Mouse (Mus musculus): Measurements from ENCODE around the gene Top1.
"Not testable (repeated sequence)": the region's sequence is repeated elsewhere in the genome, so short reads cannot be mapped to it uniquely, and the experiment has no call there.

The Top1 gene

GRCm38 (mm10) chr2:160630872-160631597, 14.7 kb upstream of the Top1 start:
- DNase-seq (ENCODE audit: low spot score in 2 of 2): no peak

DNA sequence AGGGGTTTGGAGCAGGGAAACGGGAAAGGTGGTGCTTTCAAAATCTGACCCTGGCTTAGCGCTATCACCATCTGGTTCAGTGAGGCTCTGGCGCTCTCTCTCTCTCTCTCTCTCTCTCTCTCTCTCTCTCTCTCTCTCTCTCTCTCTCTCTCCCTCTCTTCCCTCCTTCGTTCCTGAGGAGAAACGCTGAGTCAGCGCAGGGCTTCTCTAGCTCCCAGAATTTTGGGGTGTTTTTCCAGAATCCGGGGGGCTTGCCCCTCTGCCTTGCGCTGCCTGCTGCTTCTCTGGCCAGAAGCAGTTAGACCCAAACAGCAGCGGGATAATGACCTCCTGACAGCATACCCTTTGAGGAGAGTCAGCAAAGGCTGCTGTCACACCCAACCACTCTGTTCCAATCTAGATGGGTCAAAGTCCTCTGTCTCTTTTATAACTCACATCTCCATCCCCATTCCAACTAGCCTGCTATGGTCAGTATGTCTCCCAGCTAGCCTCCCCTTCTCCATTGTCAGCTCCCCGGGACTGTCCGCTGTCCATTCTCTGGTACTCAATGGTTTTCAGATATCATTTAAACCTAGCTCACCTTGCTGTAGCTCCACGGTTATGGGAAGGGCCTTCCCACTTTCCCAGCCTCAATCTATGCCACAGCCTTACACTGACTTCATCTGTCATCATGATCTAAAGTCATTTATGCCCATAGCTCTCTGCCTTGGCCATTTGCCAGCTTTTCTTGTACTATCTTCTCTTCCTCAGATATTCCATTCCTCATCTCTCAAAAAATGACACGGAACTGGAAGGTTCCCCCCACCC, 5.6 kb upstream of the Top1 start:
- DNase-seq (ENCODE audit: low spot score in 2 of 2): peak in 1 of 2 experiments; percentile 46

GRCm38 (mm10) chr2:160641176-160641575, 4.5 kb upstream of the Top1 start:
- no peak for DNase-seq (ENCODE audit: low spot score in 2 of 2)

- DNase-seq (ENCODE audit: low spot score in 2 of 2): peak; percentile 60 to 82
Measured at GRCm38 (mm10) chr2:160646144-160646844, 606 bp downstream of the Top1 start.

DNA sequence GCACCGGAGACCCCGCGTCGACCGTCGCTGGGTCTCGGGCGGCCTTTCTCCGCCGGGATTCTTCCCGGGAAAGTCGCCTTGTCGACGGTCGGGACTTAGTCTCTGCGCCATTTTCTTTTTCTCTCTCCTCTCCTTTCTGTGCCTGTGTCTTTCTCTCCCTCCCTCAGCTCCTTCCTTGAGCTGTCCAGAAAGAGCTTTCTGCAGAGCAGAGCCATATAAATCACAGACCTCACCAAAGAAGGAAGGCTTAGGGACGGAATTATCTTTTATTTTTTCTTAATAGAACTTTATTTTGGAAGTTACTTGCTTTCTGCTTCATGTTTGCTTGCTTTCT, 1.1 kb downstream of the Top1 start:
- no peak for DNase-seq (ENCODE audit: low spot score in 2 of 2)

- peak in 1 of 2 experiments; percentile 39 for DNase-seq (ENCODE audit: low spot score in 2 of 2)
Measured at GRCm38 (mm10) chr2:160648097-160648496, 2.4 kb downstream of the Top1 start.

- no peak for DNase-seq (ENCODE audit: low spot score in 2 of 2)
Measured at GRCm38 (mm10) chr2:160649072-160649471, 3.4 kb downstream of the Top1 start.

DNA sequence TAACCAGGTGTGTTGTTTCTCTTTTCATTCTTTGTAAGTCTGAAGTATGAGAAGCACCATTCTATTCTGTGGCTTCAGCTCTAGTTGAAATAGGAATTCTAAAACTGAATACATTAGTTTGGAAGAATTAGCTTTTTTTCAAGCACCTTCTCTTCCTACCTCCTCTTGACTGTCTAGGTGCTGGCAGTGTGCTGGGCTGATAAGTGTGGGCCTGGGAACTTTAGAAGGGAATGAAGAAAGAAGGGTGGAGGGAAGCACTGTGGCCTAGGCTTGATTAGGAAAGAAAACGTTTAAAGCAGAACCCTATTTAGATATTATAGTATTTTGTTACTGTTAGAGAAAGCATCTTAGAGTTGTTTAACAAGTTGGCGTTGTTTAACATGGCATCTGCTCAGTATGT, 5.5 kb downstream of the Top1 start:
- DNase-seq (ENCODE audit: low spot score in 2 of 2): no peak

GRCm38 (mm10) chr2:160653218-160653617, 7.5 kb downstream of the Top1 start:
- DNase-seq (ENCODE audit: low spot score in 2 of 2): no peak

DNA sequence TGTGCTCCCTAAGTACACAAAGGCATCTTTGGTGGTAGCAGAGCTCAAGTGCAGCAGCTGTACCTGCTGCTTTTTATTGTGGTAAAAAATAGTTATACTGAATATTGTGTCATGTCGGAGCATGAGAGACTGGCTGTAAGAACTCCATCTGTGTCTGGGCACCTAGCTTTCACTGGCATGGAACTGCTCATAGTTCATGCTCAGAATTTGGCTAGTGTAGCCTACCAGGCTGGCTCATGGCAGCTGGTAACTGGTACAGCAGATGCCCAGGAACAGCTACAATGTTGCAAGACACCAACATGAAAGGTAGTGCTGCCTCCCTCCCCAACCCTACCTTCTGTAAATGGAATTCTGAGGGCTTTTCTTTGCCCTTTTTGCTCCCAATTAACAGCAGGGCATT, 9.9 kb downstream of the Top1 start:
- no peak for DNase-seq (ENCODE audit: low spot score in 2 of 2)

DNA sequence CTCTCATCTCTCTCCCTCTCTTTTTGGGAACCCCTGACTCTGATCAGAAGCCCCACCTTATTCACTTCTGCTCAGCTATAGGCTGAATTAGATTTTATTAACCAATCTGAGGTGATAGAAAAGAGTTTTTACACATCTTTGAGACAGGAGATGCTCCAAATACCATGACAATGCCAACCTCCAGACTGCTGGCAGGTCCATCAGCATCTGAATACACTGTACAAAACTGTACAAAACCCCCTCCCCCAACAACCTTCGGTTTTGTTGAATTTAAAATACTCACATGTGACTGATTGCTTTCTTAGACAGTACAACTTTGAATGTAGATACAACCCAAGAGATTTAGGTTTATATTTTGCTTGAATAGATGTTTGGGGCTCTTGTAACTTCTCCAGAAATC, 10.5 kb downstream of the Top1 start:
- DNase-seq (ENCODE audit: low spot score in 2 of 2): no peak

- no peak for DNase-seq (ENCODE audit: low spot score in 2 of 2)
Measured at GRCm38 (mm10) chr2:160657801-160658442, 12.2 kb downstream of the Top1 start.

DNA sequence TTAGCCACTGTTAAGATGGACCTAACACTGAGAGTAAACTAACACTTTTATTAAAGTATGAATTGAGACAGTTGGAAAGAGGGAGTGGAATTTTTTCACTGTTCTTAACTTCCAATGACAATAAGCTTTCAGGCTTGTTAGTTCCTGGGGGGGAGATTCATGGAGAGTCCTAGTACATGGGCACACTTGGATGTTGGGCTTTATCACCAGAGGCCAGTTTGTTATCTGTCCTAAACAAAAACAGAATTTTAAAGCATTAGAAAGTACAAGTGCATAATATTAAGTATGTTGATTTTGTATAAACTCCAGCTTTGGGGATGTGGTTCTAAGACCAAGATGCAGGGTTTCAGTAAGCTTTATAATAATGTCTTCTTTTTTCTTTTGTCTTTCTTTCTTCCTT, 13.1 kb downstream of the Top1 start:
- no peak for DNase-seq (ENCODE audit: low spot score in 2 of 2)

- no peak for DNase-seq (ENCODE audit: low spot score in 2 of 2)
Measured at GRCm38 (mm10) chr2:160664421-160664820, 18.7 kb downstream of the Top1 start.

- DNase-seq (ENCODE audit: low spot score in 2 of 2): not testable (repeated sequence)
Measured at GRCm38 (mm10) chr2:160664986-160665385, 19.3 kb downstream of the Top1 start.

DNA sequence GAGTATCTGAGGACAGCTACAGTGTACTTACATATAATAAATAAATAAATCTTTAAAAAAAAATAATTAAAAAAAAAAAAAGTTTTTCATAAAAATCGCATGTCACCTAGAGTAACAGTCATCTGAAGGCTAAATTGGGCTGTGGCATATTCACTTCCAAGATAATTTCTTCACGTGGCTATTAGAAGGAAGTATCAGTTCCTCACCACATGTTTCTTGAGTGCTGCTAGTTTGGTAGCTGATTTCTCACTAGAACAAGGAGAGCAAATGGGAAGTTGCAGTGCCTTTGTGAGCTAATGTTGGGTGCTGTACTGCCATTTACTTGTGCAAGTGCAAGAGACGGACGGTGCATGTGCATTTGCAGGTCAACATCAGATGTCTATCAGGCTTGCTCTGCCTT, 21.6 kb downstream of the Top1 start:
- no peak for DNase-seq (ENCODE audit: low spot score in 2 of 2)

DNA sequence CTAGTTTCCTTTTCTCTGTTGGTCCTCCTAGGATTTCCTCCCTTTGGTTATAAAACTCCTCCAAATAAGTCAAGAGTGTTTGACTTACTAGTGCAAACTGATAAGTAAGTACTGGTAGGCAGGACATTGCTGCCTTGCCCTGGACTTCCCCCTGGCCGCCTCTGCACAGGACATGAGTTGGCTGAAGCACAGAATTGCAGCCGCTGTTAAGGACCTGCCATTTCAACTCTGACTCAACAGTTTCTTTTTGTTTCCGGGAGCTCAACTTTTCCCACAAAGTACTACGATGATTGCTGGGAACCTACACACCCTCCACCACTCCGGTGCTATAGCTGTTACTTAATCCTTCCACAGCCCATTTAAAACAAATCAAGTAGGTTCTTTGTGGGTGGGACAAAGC, 54.6 kb downstream of the Top1 start:
- no peak for DNase-seq (ENCODE audit: low spot score in 2 of 2)

DNA sequence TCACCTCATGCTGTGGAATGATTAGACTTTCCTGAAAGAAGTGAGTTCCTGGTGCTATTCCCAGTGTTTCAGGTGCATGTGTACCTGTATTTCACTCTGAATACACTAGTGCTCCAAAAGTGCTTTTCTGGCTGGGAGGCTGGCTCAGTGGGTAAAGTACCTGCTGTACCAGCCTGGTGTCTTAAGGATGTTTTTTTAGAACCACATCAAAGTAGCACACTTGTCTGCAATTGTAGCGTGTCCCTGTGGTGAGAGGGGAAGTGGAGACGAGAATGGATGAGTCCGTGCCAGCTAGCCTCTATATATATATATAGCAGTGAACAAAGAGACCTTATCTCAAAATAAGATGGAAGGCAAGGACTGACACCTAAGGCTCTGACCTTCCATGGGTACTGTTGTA, 55.9 kb downstream of the Top1 start:
- no peak for DNase-seq (ENCODE audit: low spot score in 2 of 2)

GRCm38 (mm10) chr2:160702824-160703223, 57.1 kb downstream of the Top1 start:
- no peak for DNase-seq (ENCODE audit: low spot score in 2 of 2)

GRCm38 (mm10) chr2:160707673-160708072, 62.0 kb downstream of the Top1 start:
- no peak for DNase-seq (ENCODE audit: low spot score in 2 of 2)

GRCm38 (mm10) chr2:160715463-160716030, 69.9 kb downstream of the Top1 start:
- no peak for DNase-seq (ENCODE audit: low spot score in 2 of 2)

GRCm38 (mm10) chr2:160717269-160717668, 71.6 kb downstream of the Top1 start:
- DNase-seq (ENCODE audit: low spot score in 2 of 2): peak; percentile 27 to 76

Data from spleen, postnatal 4 days (tissue).